Mouse (Mus musculus) MEL (cell line): Measurements from ENCODE around the gene Def8. TPM values are rescaled to one million over a fixed set of nuclear protein-coding genes. Genes with fewer than 3 reads are reported as not detected.

ENCODE experiments used
- DNase-seq: peaks from one replicate; pipeline ENCODE4 v3.0.0; 2011; ENCODE audit warnings: low read depth, low spot score
- H3K27ac ChIP-seq: 2 replicates; pipeline ENCODE4 v1.5.1; 2012; ENCODE audit warnings: low read depth, mild to moderate bottlenecking, control low read depth, low read length, moderate library complexity; ENCODE audit not compliant: control insufficient read depth
- H3K27me3 ChIP-seq, 2 experiments: fragments of 150-350 bp in 1 of 2; sonication (generic) in 1 of 2; 2 replicates each; pipeline ENCODE4 v1.6.1; 2012; ENCODE audit warnings: low read length in 2 of 2, mild to moderate bottlenecking in 2 of 2, improper control_type of control experiment in 1 of 2, moderate library complexity in 1 of 2; ENCODE audit not compliant: insufficient read depth in 2 of 2, control insufficient read depth in 1 of 2
- H3K36me3 ChIP-seq, 2 experiments: 2 replicates each; pipeline ENCODE4 v1.6.1; 2012 to 2014; ENCODE audit warnings: low read length in 2 of 2, improper control_type of control experiment in 1 of 2, inconsistent platforms in 1 of 2, mild to moderate bottlenecking in 1 of 2; ENCODE audit not compliant: insufficient read depth in 2 of 2, control insufficient read depth in 1 of 2
- H3K4me1 ChIP-seq, 2 experiments: fragments of 150-350 bp in 1 of 2; sonication (generic) in 1 of 2; 2 replicates each; pipeline ENCODE4 v1.6.1; 2012; ENCODE audit warnings: low read length in 2 of 2, improper control_type of control experiment in 1 of 2, mild to moderate bottlenecking in 1 of 2; ENCODE audit not compliant: insufficient read depth in 2 of 2, control insufficient read depth in 1 of 2
- H3K4me3 ChIP-seq, 2 experiments: fragments of 150-350 bp in 1 of 2; sonication (generic) in 1 of 2; 2 replicates each; pipeline ENCODE4 v1.5.1; 2012; ENCODE audit warnings: low read depth in 2 of 2, low read length in 2 of 2, mild to moderate bottlenecking in 2 of 2, moderate library complexity in 2 of 2, control low read depth in 1 of 2, improper control_type of control experiment in 1 of 2; ENCODE audit not compliant: control insufficient read depth in 1 of 2, insufficient read depth in 1 of 2
- H3K79me2 ChIP-seq: 2 replicates; pipeline ENCODE4 v1.6.1; 2012; ENCODE audit warnings: mild to moderate bottlenecking, low read length, moderate library complexity; ENCODE audit not compliant: control insufficient read depth, poor library complexity, insufficient read depth
- H3K9ac ChIP-seq: 2 replicates; pipeline ENCODE4 v1.6.1; 2012; ENCODE audit warnings: low read depth, mild to moderate bottlenecking, control low read depth, low read length, moderate library complexity; ENCODE audit not compliant: control insufficient read depth, poor library complexity, severe bottlenecking
- H3K9me3 ChIP-seq: fragments of 150-350 bp; sonication (generic); replicated peaks from 2 replicates; pipeline ENCODE4 v1.6.1; 2012; ENCODE audit warnings: mild to moderate bottlenecking, low read length, improper control_type of control experiment, moderate library complexity; ENCODE audit not compliant: insufficient read depth
- BHLHE40 ChIP-seq: IDR thresholded peaks from 2 replicates; pipeline ENCODE4 v1.6.1; 2012; ENCODE audit warnings: low read depth, mild to moderate bottlenecking, inconsistent platforms, low read length, improper control_type of control experiment, borderline replicate concordance
- CHD1 ChIP-seq: IDR thresholded peaks from 2 replicates; pipeline ENCODE4 v1.6.1; 2012; ENCODE audit warnings: low read depth, mild to moderate bottlenecking, inconsistent platforms, low read length, improper control_type of control experiment
- E2F4 ChIP-seq: IDR thresholded peaks from 2 replicates; pipeline ENCODE4 v1.6.1; 2011; ENCODE audit warnings: low read depth, low read length, improper control_type of control experiment, borderline replicate concordance
- GABPA ChIP-seq: IDR thresholded peaks from 2 replicates; pipeline ENCODE4 v1.6.1; 2012; ENCODE audit warnings: low read depth, mild to moderate bottlenecking, inconsistent platforms, low read length, improper control_type of control experiment, moderate library complexity
- GATA1 ChIP-seq: IDR thresholded peaks from 2 replicates; pipeline ENCODE4 v1.6.1; 2011; ENCODE audit warnings: low read depth, low read length, improper control_type of control experiment
- MAFK ChIP-seq: IDR thresholded peaks from 2 replicates; pipeline ENCODE4 v1.6.1; 2011; ENCODE audit warnings: low read depth, mild to moderate bottlenecking, low read length, improper control_type of control experiment, borderline replicate concordance
- MAX ChIP-seq: IDR thresholded peaks from 2 replicates; pipeline ENCODE4 v1.6.1; 2011; ENCODE audit warnings: low read length, improper control_type of control experiment
- MXI1 ChIP-seq: IDR thresholded peaks from 2 replicates; pipeline ENCODE4 v1.6.1; 2011; ENCODE audit warnings: mild to moderate bottlenecking, low read depth, low read length, improper control_type of control experiment
- MYC ChIP-seq: IDR thresholded peaks from 2 replicates; pipeline ENCODE4 v1.6.1; 2011; ENCODE audit warnings: low read depth, mild to moderate bottlenecking, low read length, improper control_type of control experiment, moderate library complexity
- NRF1 ChIP-seq: IDR thresholded peaks from 2 replicates; pipeline ENCODE4 v1.6.1; 2014; ENCODE audit warnings: low read depth, mild to moderate bottlenecking, inconsistent platforms, low read length, improper control_type of control experiment, moderate library complexity; ENCODE audit not compliant: poor library complexity, insufficient read depth, severe bottlenecking
- SIN3A ChIP-seq: IDR thresholded peaks from 2 replicates; pipeline ENCODE4 v1.6.1; 2012; ENCODE audit warnings: low read length, improper control_type of control experiment, inconsistent platforms
- TCF12 ChIP-seq: IDR thresholded peaks from 2 replicates; pipeline ENCODE4 v1.6.1; 2014; ENCODE audit warnings: low read depth, mild to moderate bottlenecking, inconsistent platforms, low read length, improper control_type of control experiment, moderate library complexity
- UBTF ChIP-seq: IDR thresholded peaks from 2 replicates; pipeline ENCODE4 v1.6.1; 2012; ENCODE audit warnings: low read depth, mild to moderate bottlenecking, inconsistent platforms, low read length, improper control_type of control experiment, moderate library complexity, borderline replicate concordance; ENCODE audit not compliant: insufficient read depth
- USF1 ChIP-seq: IDR thresholded peaks from 2 replicates; pipeline ENCODE4 v1.6.1; 2014; ENCODE audit warnings: low read depth, mild to moderate bottlenecking, inconsistent platforms, low read length, improper control_type of control experiment, moderate library complexity
- USF2 ChIP-seq, 2 experiments: IDR thresholded peaks; 2 replicates each; pipeline ENCODE4 v1.6.1; 2011 to 2012; ENCODE audit warnings: improper control_type of control experiment in 2 of 2, low read length in 2 of 2, borderline replicate concordance in 1 of 2, inconsistent platforms in 1 of 2, low read depth in 1 of 2, mild to moderate bottlenecking in 1 of 2; ENCODE audit not compliant: insufficient read depth in 1 of 2
- ZKSCAN1 ChIP-seq: IDR thresholded peaks from 2 replicates; pipeline ENCODE4 v1.6.1; 2012; ENCODE audit warnings: low read depth, mild to moderate bottlenecking, inconsistent platforms, low read length, improper control_type of control experiment, moderate library complexity
- polyA plus RNA-seq, 2 experiments: library from polyadenylated mRNA; stranded (reverse) in 1 of 2; unstranded in 1 of 2; fragments of >175 nt in 1 of 2; fragments of >200 nt in 1 of 2; gene quantifications; 2 replicates each; pipeline versions ENCODE4 v1.2.1 to v1.2.4; 2012; ENCODE audit warnings: low replicate concordance in 2 of 2, low read depth in 1 of 2; ENCODE audit not compliant: insufficient read length in 2 of 2, insufficient read depth in 1 of 2, missing spikeins in 1 of 2
- total RNA-seq: library from RNA; depleted of rRNA; stranded (reverse); fragments of 300-350 nt; gene quantifications from 2 replicates; pipeline ENCODE4 v1.2.3, GENCODE M21; 2012

The Def8 gene
- total and polyA plus RNA-seq, 3 experiments = 26.0 to 34.0 TPM; not detected in 1

DNA sequence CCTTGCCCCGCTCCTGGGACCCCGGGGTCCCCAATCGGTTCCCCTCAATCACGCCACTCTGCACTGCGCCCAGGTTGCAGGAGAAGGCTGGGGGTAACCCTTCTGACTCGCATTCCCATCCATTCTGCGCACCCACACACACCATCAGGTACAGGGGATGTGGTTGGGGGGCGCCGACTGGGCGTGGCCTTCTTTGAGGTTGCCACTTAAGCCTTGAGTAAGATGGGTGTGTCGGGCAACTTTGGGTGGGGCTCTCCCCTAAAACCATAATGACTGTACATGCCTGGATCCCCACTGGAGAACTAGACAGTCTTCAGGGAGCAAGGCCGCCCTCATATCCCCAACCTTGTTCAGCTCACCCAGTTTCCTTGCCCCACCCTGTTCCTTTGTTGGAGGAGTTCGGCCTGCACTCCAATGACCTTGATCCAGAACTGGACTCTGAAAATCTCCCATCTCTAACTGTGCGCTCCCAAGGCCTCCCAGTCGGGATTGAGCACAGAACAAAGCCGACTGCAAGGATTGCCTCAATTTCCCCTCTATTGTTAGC lies 11.5 kb upstream of the Def8 start:
- H3K9ac ChIP-seq = no peak overlapping the region
- no peaks in the 10 kb centered on the region for H3K9me3 ChIP-seq
- TF ChIP-seq UBTF (no peak), TCF12 (no peak), MXI1 (no peak), E2F4 (no peak), NRF1 (no peak), CHD1 (no peak), ZKSCAN1 (no peak), MAX (no peak), GATA1 (no peak), MAFK (no peak)
- H3K27me3 ChIP-seq = no peaks in the 10 kb centered on the region
- no peak for DNase-seq
- peak overlapping the region in 1 of 2 experiments; percentile 40; a peak in 3 of 4 replicates for H3K4me3 ChIP-seq
- no peaks in the 10 kb centered on the region for H3K79me2 ChIP-seq
- peaks cover 0 to 42% of the 10 kb centered on the region in 2 experiments; a peak in 2 of 4 replicates for H3K36me3 ChIP-seq
- no peak overlapping the region for H3K27ac ChIP-seq
- H3K4me1 ChIP-seq = peaks cover 2 to 59% of the 10 kb centered on the region in 2 experiments

DNA sequence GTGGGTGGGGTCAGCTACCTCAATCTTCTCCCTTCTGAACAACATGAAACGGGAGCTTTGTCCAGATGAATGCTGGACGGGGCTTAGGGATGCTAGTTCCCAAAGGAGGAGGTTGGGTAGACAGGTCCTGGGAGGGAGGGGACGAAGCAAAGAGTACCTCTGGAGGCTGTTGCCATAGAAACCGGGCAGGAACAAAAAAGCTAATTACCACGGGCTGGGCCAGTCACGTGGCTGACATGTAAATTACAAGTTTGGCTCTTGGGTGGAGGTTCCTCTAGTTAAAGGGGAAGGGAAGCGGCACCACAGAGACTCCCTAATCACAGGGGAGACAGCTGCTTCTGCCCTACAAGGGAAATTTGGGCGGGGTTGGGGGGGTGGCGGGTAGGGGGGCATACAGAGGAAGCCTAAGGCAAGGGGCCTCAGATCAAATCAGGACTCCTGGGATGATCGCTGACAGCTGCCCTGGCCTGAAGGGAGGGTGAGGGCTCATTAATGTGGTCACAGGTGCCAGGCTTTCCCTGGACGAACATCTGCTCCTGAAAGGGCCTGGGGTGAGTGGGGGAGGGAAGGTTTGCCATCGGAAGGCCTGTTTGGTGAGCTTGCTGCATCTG lies 10.7 kb upstream of the Def8 start:
- H3K4me3 ChIP-seq = no peak overlapping the region
- H3K27ac ChIP-seq = no peak overlapping the region
- peaks cover 2 to 56% of the 10 kb centered on the region in 2 experiments for H3K4me1 ChIP-seq
- no peaks in the 10 kb centered on the region for H3K9me3 ChIP-seq
- no peaks in the 10 kb centered on the region for H3K79me2 ChIP-seq
- DNase-seq = peak; percentile 84
- no peaks in the 10 kb centered on the region for H3K27me3 ChIP-seq
- H3K9ac ChIP-seq = no peak overlapping the region
- H3K36me3 ChIP-seq = peaks cover 0 to 37% of the 10 kb centered on the region in 2 experiments; a peak in 2 of 4 replicates
- TF ChIP-seq USF2 (IDR thresholded peaks at IDR 0.05; ENCODE audit: borderline replicate concordance in 1 of 2, insufficient read depth in 1 of 2, low read depth in 1 of 2, low read length in 2 of 2) = peak; percentile 61 to 75
- TF ChIP-seq USF1 = peak; percentile 95
- TF ChIP-seq MXI1 = peak; percentile 36; the same call in 1 of the 2 replicates
- TF ChIP-seq MYC = no peak
- TF ChIP-seq GABPA = no peak
- TF ChIP-seq SIN3A = peak; percentile 77
- peak; percentile 87 for TF ChIP-seq MAX
- peak; percentile 57; the same call in 1 of the 2 replicates for TF ChIP-seq BHLHE40
